Mouse (Mus musculus) stomach, postnatal 0 days (tissue): Measurements from ENCODE around the gene Wnt2b. TPM values are rescaled to one million over a fixed set of nuclear protein-coding genes. Genes with fewer than 3 reads are reported as not detected.

Experiments
- ATAC-seq: fragments of 200-750 bp; cut with Nextera tagmentation; 2 replicates; pipeline ENCODE4 v1.8.0; 2017; ENCODE audit not compliant: low FRiP score, low TSS enrichment
- DNase-seq: peaks from one replicate; pipeline ENCODE4 v3.0.0-alpha.2; 2016; ENCODE audit warnings: low spot score
- H3K27ac ChIP-seq: fragments of 300-500 bp; sonication (generic); replicated peaks from 2 replicates; pipeline ENCODE4 v1.5.1; 2014; ENCODE audit warnings: mild to moderate bottlenecking, control low read depth
- H3K27me3 ChIP-seq: fragments of 300-500 bp; sonication (generic); 2 replicates; pipeline ENCODE4 v1.6.1; 2014; ENCODE audit warnings: low read length; ENCODE audit not compliant: control insufficient read depth, insufficient read depth
- H3K36me3 ChIP-seq: fragments of 300-500 bp; sonication (generic); 2 replicates; pipeline ENCODE4 v1.6.1; 2014; ENCODE audit warnings: low read length, mixed read lengths; ENCODE audit not compliant: control insufficient read depth, insufficient read depth
- H3K4me1 ChIP-seq: fragments of 300-500 bp; sonication (generic); replicated peaks from 2 replicates; pipeline ENCODE4 v1.6.1; 2014; ENCODE audit warnings: antibody characterized with exemption; ENCODE audit not compliant: control insufficient read depth, insufficient read depth
- H3K4me2 ChIP-seq: fragments of 300-500 bp; sonication (generic); replicated peaks from 2 replicates; pipeline ENCODE4 v1.6.1; 2014; ENCODE audit warnings: low read depth, mild to moderate bottlenecking, control low read depth, moderate library complexity
- H3K4me3 ChIP-seq: fragments of 300-500 bp; sonication (generic); 2 replicates; pipeline ENCODE4 v1.5.1; 2014; ENCODE audit warnings: low read depth, low read length, control low read depth
- H3K9ac ChIP-seq: fragments of 300-500 bp; sonication (generic); 2 replicates; pipeline ENCODE4 v1.6.1; 2014; ENCODE audit warnings: mild to moderate bottlenecking, low read length, control low read depth, mixed read lengths
- H3K9me3 ChIP-seq: fragments of 300-500 bp; sonication (generic); 2 replicates; pipeline ENCODE4 v1.6.1; 2016; ENCODE audit warnings: low read length; ENCODE audit not compliant: control insufficient read depth
- CTCF ChIP-seq: IDR thresholded peaks from 2 replicates; pipeline ENCODE4 v1.5.1; 2016; ENCODE audit warnings: antibody characterized with exemption, low read depth, mild to moderate bottlenecking, moderate library complexity
- EP300 ChIP-seq: optimal IDR thresholded peaks from 2 replicates; pipeline ENCODE3; 2016; ENCODE audit warnings: antibody characterized with exemption
- WGBS: fragments of 180-500 bp; shearing (Covaris S2); extraction: QIAGEN DNeasy Blood & Tissue Kit; methylation state at CpG from one replicate; pipeline ENCODE4 v1.1.7; 2014; 5-methylcytosine and 5-hydroxymethylcytosine counted together
- polyA plus RNA-seq: library from polyadenylated mRNA; unstranded; fragments of >200 nt; fragmentation: Nextera tagmentation; extraction: Ambion mirVana; gene quantifications from 2 replicates; pipeline ENCODE4 v1.2.1, GENCODE M21; 2015

Wnt2b gene
- polyA plus RNA-seq, 1 experiment from 2014 or later: 1.3 TPM

DNA sequence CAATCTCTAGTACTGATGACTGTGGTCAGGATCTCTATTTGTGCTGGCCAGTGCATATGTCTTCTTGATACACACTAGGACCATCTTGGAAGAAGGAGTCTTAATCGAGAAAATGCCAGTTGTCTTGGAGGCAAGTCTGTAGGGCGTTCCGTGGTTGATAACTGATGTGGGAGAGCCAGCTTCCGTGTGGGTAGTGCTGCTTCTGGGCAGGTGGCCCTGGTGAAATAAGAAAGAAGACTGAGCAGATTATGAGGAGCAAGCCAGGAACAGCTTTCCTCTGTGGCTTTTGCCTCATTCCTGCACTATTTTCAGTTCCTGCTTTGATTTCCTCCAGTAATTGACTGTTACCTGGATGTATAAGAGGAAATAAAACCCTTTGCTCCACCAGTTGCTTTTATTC is 56.3 kb downstream of the Wnt2b start:
- Histone ChIP-seq H3K9me3 (no peaks in the 10 kb centered on the region), H3K4me1 (no peaks in the 10 kb centered on the region), H3K9ac (no peak overlapping the region), H3K4me2 (no peak overlapping the region), H3K27ac (no peak overlapping the region), H3K27me3 (no peaks in the 10 kb centered on the region), H3K36me3 (peaks cover 2% of the 10 kb centered on the region), H3K4me3 (no peak overlapping the region)
- no peak for DNase-seq
- 90% methylated on average over 4 of the region's 4 CpGs for WGBS
- TF ChIP-seq CTCF (no peak), EP300 (no peak)
- ATAC-seq: no peak

DNA sequence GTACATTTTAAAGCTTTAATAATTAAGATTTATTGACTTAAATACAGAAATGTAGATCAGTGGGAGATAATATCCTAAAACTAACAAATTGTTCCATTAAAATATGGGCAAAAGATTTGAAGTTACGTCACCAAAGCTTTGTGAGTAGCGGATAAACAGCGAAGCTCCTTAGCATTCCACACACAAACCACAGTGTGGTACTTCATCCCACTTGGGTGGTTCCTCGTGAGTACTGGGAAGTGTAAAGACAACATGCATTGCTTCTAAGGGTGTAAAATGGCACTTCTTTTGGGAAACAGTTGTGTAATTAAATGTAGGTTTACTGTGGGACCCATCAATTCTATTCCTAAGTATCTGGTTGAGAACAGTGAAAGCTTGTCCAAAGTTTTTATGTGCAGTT is 60.6 kb downstream of the Wnt2b start:
- TF ChIP-seq CTCF (no peak), EP300 (no peak)

GRCm38 (mm10) chr3:104896141-104896540 is 65.6 kb downstream of the Wnt2b start:
- H3K9ac ChIP-seq: no peak overlapping the region
- H3K27me3 ChIP-seq: no peaks in the 10 kb centered on the region
- TF ChIP-seq EP300 (no peak), CTCF (no peak)
- H3K9me3 ChIP-seq: no peaks in the 10 kb centered on the region
- H3K4me3 ChIP-seq: no peak overlapping the region
- H3K4me1 ChIP-seq: no peaks in the 10 kb centered on the region
- H3K27ac ChIP-seq: no peak overlapping the region
- no peak for ATAC-seq
- H3K36me3 ChIP-seq: peaks cover 4% of the 10 kb centered on the region; the same call in 1 of the 2 replicates
- no peak for DNase-seq
- no peak overlapping the region for H3K4me2 ChIP-seq
- WGBS: 79% methylated on average over 3 of the region's 3 CpGs

More for the DNA sequence above, 60.6 kb downstream of the Wnt2b start:
- Histone ChIP-seq H3K36me3 (peaks cover 7% of the 10 kb centered on the region), H3K9ac (no peak overlapping the region), H3K4me3 (no peak overlapping the region), H3K27ac (no peak overlapping the region), H3K4me2 (no peak overlapping the region), H3K4me1 (no peaks in the 10 kb centered on the region), H3K27me3 (no peaks in the 10 kb centered on the region), H3K9me3 (no peaks in the 10 kb centered on the region)
- DNase-seq: no peak
- WGBS: 91% methylated on average over 4 of the region's 4 CpGs
- no peak for ATAC-seq

Other genes starting within 250 kb of the Wnt2b start
- 2.4 and 2.8 TPM in 2 replicates for gene Ppm1j, start 180.9 kb downstream of the Wnt2b start, polyA plus RNA-seq
- 0.17 TPM in 1 of 2 replicates, not detected in the other for gene Fam19a3, start 180.1 kb downstream of the Wnt2b start, polyA plus RNA-seq
- 126 and 130 TPM in 2 replicates for gene Rhoc, start 173.5 kb downstream of the Wnt2b start, polyA plus RNA-seq
- gene Mov10, start 143.4 kb downstream of the Wnt2b start, polyA plus RNA-seq: 28.1 and 30.4 TPM in 2 replicates
- 20.8 and 23.6 TPM in 2 replicates for gene St7l, start 97.9 kb downstream of the Wnt2b start, polyA plus RNA-seq
- 98.9 and 99.4 TPM in 2 replicates for gene Capza1, start 97.4 kb downstream of the Wnt2b start, polyA plus RNA-seq
- 15.5 and 17.5 TPM in 2 replicates for gene Cttnbp2nl, start 91.2 kb upstream of the Wnt2b start, polyA plus RNA-seq
- not detected in 2 replicates for gene 4930564D02Rik, start 104.9 kb upstream of the Wnt2b start, polyA plus RNA-seq